Mouse (Mus musculus) right cerebral cortex, adult 2 months (tissue): Measurements from ENCODE around the gene 4930402H24Rik.

Source experiments
- DNase-seq, 2 experiments: peaks; one replicate each; pipeline ENCODE4 v3.0.0; 2021 to 2022; ENCODE audit warnings: low spot score in 2 of 2

4930402H24Rik gene

DNA sequence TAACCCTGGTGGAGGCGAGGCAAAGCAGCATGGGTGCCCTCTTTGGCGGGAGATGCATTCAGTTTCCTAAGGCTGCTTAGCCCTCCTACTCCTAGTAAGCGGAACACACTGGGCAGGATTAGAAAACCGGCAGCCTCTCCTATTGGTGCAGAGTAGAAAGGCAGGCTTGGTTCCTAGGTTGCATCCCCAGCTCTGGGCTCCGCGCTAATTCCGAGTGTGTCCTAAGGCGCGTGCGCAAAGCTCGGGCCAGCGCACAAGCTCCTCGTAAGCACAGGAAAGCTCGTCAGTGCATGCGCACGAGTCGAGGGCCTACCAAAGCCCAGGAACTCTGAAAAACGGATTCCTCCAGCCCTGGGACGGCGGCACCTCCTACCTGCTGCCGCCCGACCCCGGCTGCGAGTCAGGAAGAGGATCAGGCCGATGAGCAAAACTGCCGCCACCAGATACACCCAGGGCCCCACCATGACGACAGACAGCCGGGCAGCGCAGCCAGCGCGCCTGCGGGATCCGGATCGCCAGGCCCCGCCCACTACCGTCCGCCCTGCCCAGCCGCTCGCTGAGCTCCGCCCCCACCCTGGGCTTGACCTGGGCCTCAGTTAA, 242.0 kb downstream of the 4930402H24Rik start, which contains the start of gene Ddrgk1:
TSS of gene Ddrgk1 (minus strand) at position 558 of the 600 bp plus-strand sequence.
- DNase-seq, result peak; percentile 93 to 97

DNA sequence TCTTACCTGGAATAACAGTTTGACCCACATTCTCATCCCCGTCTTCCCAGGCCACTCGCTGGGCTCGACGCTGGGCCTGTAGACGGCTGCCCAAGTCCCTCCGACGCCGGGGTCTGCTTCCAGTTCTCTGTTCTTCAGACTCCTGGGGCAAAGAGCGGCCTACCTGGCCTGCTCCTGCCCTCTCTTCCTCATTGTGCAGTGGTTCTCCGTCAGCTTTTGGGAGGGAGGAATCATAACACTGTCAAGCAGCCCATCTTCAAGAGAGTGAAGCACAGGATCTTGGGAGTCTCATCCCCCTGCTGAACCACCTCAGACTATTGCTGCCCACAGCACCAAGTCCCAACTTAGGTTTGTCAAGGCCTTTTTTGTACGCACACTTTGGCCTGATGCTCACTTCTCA, 242.9 kb downstream of the 4930402H24Rik start:
- DNase-seq, result no peak

DNA sequence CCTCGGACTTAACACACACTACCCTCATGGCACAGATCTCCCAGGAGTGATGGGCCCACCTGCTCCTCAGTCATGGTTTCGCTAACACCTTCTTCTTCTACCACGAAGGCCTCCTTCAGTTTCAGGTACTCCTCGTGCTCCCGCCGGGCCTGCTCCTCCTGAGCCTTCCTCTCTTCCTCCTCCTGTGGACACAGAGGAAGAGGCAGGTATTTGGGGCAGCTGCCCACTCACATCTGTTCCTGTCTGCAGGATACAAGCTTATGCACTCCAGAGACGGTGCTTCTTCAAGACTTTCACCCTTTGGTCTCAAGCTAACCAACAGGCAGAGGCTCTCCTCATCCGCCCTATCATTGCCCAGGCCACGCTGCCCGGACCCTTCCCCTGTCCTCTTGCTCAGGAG, 247.7 kb downstream of the 4930402H24Rik start:
- peak; percentile 44 to 47 for DNase-seq

DNA sequence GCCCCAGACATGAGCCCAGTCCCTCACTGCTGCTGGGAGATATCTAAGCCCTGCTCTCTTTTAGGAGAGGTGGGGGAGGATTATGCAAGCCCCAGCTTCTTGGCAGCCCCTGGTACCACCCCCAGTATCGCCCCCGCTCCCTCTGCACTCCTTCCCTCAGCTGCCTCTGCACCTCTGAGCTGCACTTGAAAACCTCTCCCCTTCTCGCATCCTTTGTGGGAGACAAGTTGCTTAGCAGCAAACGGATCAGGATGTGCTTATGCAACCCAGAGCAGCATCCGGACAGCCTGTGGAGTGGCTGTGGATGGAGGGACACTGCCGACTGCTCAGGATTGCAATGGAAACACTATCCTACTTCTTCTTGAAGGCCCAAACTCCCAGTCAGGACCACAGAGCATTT, 248.7 kb downstream of the 4930402H24Rik start:
- peak; percentile 85 to 88 for DNase-seq

DNA sequence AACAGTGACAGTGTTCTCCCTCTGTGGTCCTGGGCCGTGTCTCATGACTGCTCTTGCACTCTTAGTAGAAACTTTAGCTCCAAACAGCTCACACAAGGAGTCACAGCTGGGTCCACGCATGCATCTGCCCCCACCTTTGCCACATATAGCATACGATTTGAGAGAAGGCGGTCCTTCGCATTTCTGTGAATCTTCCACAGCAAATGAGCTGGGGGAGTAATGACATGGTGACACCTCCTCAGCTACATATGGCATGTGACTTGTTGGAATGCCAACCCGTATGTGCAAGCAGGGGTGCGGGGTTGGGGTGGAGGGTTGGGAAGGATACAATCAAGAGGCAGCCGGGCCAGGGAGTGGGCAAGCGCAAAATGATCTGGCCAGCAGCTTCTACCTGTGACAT, 249.7 kb downstream of the 4930402H24Rik start:
- DNase-seq, result peak; percentile 75 to 83
